Mouse (Mus musculus) embryo, embryonic 10 days (tissue): Measurements from ENCODE around the gene Olfr746.

Source experiments
- DNase-seq: peaks from one replicate; pipeline ENCODE4 v3.0.0-alpha.2; 2015; ENCODE audit warnings: low spot score

Gene Olfr746

DNA sequence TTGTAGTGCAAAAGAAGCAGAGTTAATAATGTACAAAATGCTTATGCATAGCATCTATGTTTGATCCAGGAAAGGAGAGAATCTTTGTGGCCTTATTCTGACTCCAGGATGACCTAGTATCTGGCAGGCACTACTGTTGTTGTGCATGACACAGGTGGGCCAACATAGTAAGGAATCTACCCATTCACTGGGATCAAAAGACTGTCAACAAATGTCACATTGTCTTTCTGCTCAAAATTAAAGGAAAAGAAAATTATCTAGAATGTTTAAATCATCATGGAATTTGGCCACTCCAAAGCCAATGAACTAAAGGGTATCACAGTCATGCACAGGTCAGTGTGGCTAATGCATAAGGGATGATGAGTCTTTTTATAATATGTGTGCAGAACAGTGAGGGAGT, at the start of gene Olfr746:
Gene Olfr746, plus strand, starts transcription at position 301 of the 400 bp plus-strand sequence.
- DNase-seq, result no peak

DNA sequence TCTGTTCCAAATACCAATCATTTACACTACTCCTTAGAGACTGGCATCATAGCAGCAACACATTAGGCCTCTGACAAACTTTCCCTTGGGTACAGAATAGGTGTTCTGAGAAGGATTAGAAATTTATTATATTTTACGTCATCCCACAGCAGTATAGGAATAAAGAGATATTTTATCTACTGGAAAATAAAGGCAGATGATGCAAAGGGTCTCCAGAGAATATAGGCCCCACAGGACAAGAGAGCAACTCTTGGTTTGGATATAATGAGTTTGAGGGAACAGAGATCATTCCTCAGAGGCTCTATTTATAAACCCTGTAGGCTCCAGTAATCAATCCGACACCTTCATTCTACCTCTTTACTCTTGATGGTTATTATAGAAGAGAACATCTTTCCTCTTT, 32.3 kb upstream of the Olfr746 start, which contains the start of gene Olfr744:
Gene Olfr744, plus strand, starts transcription at position 301 of the 400 bp plus-strand sequence.
- no peak for DNase-seq

DNA sequence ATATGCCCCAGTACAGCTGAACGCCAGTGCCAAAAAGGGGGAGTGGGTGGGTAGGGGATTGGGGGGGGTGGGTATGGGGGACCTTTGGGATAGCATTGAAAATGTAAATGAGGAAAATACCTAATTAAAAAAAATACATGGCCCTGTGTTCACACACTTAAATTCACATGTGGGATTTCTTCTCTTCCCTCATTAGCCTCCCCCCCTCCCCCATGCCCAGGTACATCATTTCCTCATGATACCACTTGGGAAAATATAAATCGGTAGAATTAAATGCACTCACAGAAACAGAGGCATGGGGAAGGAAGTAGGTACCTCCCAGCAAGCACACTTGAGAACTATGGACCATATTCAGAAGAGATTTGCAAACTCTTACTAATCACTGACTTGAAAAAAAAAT, 7.8 kb upstream of the Olfr746 start, which contains the start of gene Olfr745:
Gene Olfr745, plus strand, starts transcription at position 301 of the 400 bp plus-strand sequence.
- DNase-seq, result no peak

DNA sequence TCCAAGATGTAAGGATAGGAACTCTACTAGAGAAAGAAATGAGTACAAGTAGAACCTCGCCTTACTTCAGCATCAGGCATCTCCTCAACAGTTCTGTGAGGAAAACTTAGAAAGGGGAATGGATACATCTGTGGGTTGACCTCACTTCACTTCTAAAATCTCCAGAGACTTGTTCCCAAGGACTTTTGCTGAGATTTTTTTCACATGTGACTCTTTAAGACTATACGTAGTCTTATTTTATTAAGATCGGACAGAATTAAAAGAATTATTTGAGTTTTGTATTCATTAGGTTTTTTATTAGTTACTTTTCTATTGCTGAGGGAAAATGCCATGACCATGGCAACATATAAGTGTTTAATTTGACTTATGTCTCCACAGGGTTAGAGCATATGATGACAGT, 46.2 kb downstream of the Olfr746 start, which contains the start of gene Olfr747:
Gene Olfr747, minus strand, starts transcription at position 101 of the 400 bp plus-strand sequence.
- no peak for DNase-seq
